Mouse (Mus musculus) forebrain, embryonic 10.5 days (tissue): ENCODE data around the gene Sult3a1. TPM values are rescaled to one million over a fixed set of nuclear protein-coding genes. Genes with fewer than 3 reads are reported as not detected.
"Not testable (repeated sequence)": the region's sequence is repeated elsewhere in the genome, so short reads cannot be mapped to it uniquely, and the experiment has no call there.

Experiments used
- DNase-seq: peaks from one replicate; pipeline ENCODE4 v3.0.0-alpha.2; 2017; ENCODE audit warnings: low spot score; ENCODE audit errors: extremely low spot score
- H3K27ac ChIP-seq: fragments of 300-500 bp; sonication (generic); 2 replicates; pipeline ENCODE4 v1.5.1; 2016; ENCODE audit warnings: mild to moderate bottlenecking
- H3K27me3 ChIP-seq: fragments of 300-500 bp; sonication (generic); 2 replicates; pipeline ENCODE4 v1.6.1; 2016; ENCODE audit warnings: mild to moderate bottlenecking; ENCODE audit not compliant: poor library complexity, severe bottlenecking
- H3K36me3 ChIP-seq: fragments of 300-500 bp; sonication (generic); replicated peaks from 2 replicates; pipeline ENCODE4 v1.6.1; 2016; ENCODE audit warnings: mild to moderate bottlenecking, moderate library complexity
- H3K4me1 ChIP-seq: fragments of 300-500 bp; sonication (generic); 2 replicates; pipeline ENCODE4 v1.6.1; 2016
- H3K4me3 ChIP-seq: fragments of 300-500 bp; sonication (generic); 2 replicates; pipeline ENCODE4 v1.5.1; 2016; ENCODE audit warnings: mild to moderate bottlenecking, moderate library complexity
- H3K9me3 ChIP-seq: fragments of 300-500 bp; sonication (generic); 2 replicates; pipeline ENCODE4 v1.6.1; 2016; ENCODE audit warnings: mild to moderate bottlenecking, moderate library complexity
- WGBS: fragments of 180-500 bp; shearing (Covaris S2); methylation state at CpG from one replicate; pipeline ENCODE4 v1.1.7; 2016; 5-methylcytosine and 5-hydroxymethylcytosine counted together
- polyA plus RNA-seq: library from polyadenylated mRNA; unstranded; fragments of >200 nt; fragmentation: Nextera tagmentation; extraction: Ambion mirVana; gene quantifications from 2 replicates; pipeline ENCODE4 v1.2.1, GENCODE M21; 2016

Gene Sult3a1
- not detected in 2 replicates for polyA plus RNA-seq

GRCm38 (mm10) chr10:33857421-33857820, at the start of gene Sult3a1:
Sult3a1 (plus strand) TSS chr10:33857721.
- Histone ChIP-seq H3K4me3 (no peak within 1 kb of the TSS), H3K36me3 (no peaks in the 10 kb centered on the region), H3K27ac (no peak within 1 kb of the TSS), H3K27me3 (no peaks in the 10 kb centered on the region), H3K4me1 (no peaks in the 10 kb centered on the region), H3K9me3 (no peaks in the 10 kb centered on the region)
- DNase-seq: no peak

- DNase-seq: no peak
- Histone ChIP-seq H3K4me1 (no peaks in the 10 kb centered on the region), H3K9me3 (no peaks in the 10 kb centered on the region), H3K27ac (no peak overlapping the region), H3K27me3 (no peaks in the 10 kb centered on the region), H3K36me3 (no peaks in the 10 kb centered on the region), H3K4me3 (no peak overlapping the region)
- WGBS: 28% methylated on average over 1 of the region's 1 CpGs
These were observed 45.7 kb upstream of the Sult3a1 start for GRCm38 (mm10) chr10:33811807-33812206.

- no peak overlapping the region for H3K4me3 ChIP-seq
- no peak for DNase-seq
- no peaks in the 10 kb centered on the region for H3K36me3 ChIP-seq
These were observed 43.3 kb upstream of the Sult3a1 start for GRCm38 (mm10) chr10:33814266-33814665.

DNA sequence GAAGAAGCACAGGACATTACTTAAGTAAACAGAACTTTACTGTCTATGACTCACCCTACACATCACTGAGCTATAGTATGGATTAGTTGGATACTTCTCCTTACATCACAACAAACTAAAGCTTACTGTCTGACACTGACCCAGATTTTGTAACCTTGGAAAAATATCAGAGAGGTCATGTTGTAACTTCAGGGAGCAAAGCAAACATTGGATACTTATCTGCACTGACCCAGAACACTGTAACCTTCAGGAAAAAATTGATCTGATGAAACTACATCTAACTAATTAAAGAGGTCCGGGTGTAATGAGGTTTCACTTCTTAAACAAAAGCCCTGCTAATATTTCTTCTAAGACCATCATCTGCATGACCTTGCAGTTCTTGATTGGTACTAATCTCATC, 40.6 kb upstream of the Sult3a1 start:
- WGBS: 83% methylated on average over 1 of the region's 1 CpGs
- no peak overlapping the region for H3K4me3 ChIP-seq
- H3K27ac ChIP-seq: no peak overlapping the region
- no peak for DNase-seq
- H3K36me3 ChIP-seq: no peaks in the 10 kb centered on the region
- no peaks in the 10 kb centered on the region for H3K4me1 ChIP-seq
- no peaks in the 10 kb centered on the region for H3K9me3 ChIP-seq
- no peaks in the 10 kb centered on the region for H3K27me3 ChIP-seq

More at GRCm38 (mm10) chr10:33814266-33814665, 43.3 kb upstream of the Sult3a1 start:
- Histone ChIP-seq H3K4me1 (no peaks in the 10 kb centered on the region), H3K27ac (no peak overlapping the region), H3K9me3 (no peaks in the 10 kb centered on the region), H3K27me3 (no peaks in the 10 kb centered on the region)

DNA sequence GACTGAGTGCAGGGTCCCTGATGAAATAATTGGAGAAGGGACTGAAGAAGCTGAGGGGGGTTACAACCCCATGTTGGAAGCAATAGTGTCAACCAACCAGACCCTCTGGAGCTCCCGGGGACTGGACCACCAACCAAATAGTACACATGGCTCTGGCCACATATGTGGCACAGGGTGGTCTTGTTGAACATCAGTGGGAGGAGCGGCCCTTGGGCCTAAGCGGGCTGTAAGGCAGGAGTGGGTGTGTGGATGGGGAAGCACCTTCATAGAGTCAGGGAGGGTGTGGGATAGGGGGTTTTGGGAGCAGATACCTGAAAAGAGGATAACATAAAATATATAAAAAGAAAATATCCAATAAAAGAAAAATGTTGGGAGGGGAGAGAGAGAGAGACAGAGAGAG, 36.6 kb upstream of the Sult3a1 start:
- Histone ChIP-seq H3K36me3 (no peaks in the 10 kb centered on the region), H3K4me3 (no peak overlapping the region), H3K27ac (no peak overlapping the region), H3K27me3 (no peaks in the 10 kb centered on the region), H3K4me1 (no peaks in the 10 kb centered on the region), H3K9me3 (no peaks in the 10 kb centered on the region)
- WGBS: 96% methylated on average over 3 of the region's 3 CpGs
- DNase-seq: no peak

- WGBS: 87% methylated on average over 2 of the region's 2 CpGs
- no peaks in the 10 kb centered on the region for H3K27me3 ChIP-seq
- H3K4me3 ChIP-seq: no peak overlapping the region
- no peak overlapping the region for H3K27ac ChIP-seq
- DNase-seq: no peak
- H3K36me3 ChIP-seq: no peaks in the 10 kb centered on the region
- no peaks in the 10 kb centered on the region for H3K4me1 ChIP-seq
- H3K9me3 ChIP-seq: peaks cover 5% of the 10 kb centered on the region; the same call in 1 of the 2 replicates
These were observed 8.5 kb downstream of the Sult3a1 start for GRCm38 (mm10) chr10:33865994-33866393.

DNA sequence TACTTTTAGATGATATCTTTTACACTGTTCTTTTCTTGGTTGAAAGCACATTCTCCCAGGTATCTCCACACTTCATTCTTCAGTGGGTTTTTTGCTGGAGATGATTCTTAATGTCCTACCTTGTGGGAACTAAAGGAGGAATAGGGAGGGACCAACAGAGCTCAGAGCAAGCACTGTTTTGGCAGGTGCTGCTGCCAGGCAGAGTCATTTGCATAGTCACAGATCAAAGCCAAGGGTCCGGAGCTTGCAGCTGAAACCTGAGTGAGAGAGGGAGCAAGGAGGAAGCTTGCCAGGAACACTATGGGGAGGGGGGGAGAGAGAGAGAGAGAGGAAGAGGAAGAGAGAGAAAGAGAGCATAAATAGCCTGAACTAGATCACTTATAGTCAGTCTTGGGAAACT, 12.9 kb downstream of the Sult3a1 start:
- 31% methylated on average over 1 of the region's 1 CpGs for WGBS
- no peak overlapping the region for H3K27ac ChIP-seq
- peaks cover 6% of the 10 kb centered on the region; the same call in 1 of the 2 replicates for H3K9me3 ChIP-seq
- H3K36me3 ChIP-seq: no peaks in the 10 kb centered on the region
- DNase-seq: no peak
- H3K4me1 ChIP-seq: no peaks in the 10 kb centered on the region
- H3K4me3 ChIP-seq: no peak overlapping the region
- no peaks in the 10 kb centered on the region for H3K27me3 ChIP-seq

DNA sequence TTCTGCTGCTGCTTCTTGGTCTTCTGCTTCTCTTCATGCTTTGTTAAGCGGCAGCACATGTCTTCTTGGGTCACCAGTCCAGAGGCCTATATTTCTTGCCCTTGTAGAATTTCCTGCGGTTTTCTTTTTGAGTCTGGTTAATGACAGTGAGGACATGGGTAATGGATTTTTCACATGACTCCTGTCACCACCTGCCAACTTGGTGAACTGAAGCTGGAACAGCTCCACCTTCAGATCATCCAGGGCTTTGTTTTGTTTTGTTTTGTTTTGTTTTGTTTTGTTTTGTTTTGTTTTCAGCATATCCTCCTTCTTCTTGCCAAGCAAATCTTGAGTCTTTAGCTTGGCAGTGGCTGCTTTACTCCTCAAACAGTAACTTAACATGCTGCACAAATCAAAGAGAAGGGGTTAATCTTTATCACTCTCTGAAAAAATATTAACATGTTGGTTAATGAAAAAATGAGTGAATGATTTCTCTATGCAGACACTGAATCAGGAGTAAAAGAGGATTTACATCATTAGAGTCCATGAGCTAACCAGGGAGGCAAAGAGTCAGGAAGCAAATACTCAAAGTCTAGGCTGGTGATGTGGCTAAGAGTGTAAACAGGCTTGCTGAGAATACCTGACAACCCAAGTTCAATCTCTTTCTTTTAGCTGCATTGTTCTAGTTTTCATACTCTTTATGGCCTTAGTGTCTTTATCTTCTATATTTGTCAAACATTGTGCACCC, 15.3 kb downstream of the Sult3a1 start:
- 87% methylated on average over 2 of the region's 2 CpGs for WGBS
- Histone ChIP-seq H3K27ac (no peak overlapping the region), H3K4me3 (no peak overlapping the region), H3K4me1 (no peaks in the 10 kb centered on the region), H3K36me3 (no peaks in the 10 kb centered on the region), H3K9me3 (peaks cover 6% of the 10 kb centered on the region; the same call in 1 of the 2 replicates), H3K27me3 (no peaks in the 10 kb centered on the region)
- no peak for DNase-seq

DNA sequence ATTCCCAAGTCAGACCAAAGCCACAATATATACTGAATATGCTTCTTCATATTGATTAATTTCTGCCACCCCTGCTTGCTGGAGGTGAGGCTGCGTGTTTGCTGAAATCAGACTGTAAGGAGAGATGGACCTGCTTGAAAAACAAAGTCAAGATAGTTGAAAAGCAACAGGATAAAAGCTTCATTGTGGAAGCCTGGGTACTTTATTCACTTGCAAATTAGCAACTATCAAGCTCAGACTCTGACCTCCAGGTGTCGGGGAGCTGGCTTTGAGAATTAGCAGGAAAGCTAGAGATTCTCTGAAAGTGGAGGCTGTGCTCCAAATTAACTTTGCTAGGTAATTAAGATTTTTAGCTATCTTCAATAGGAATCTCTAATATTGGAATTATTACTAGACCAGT, 24.9 kb downstream of the Sult3a1 start:
- not testable (repeated sequence) for DNase-seq

DNA sequence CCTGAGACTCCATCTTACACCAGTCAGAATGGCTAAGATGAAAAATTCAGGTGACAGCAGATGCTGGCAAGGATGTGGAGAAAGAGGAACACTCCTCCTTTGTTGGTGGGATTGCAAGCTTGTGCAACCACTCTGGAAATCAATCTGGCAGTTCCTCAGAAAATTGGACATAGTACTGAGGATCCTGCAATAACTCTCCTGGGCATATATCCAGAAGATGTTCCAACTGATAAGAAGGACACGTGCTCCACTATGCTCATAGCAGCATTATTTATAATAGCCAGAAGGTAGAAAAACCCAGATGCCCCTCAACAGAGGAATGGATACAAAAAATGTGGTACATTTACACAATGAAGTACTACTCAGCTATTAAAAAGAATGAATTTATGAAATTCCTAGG, 44.0 kb downstream of the Sult3a1 start:
- not testable (repeated sequence) for DNase-seq, H3K9me3 ChIP-seq, H3K4me3 ChIP-seq, H3K36me3 ChIP-seq, H3K27ac ChIP-seq, H3K27me3 ChIP-seq
- peaks cover 14% of the 10 kb centered on the region for H3K4me1 ChIP-seq
- WGBS: 88% methylated on average over 1 of the region's 1 CpGs

More for the DNA sequence above, 24.9 kb downstream of the Sult3a1 start:
- H3K9me3 ChIP-seq: peaks cover 12% of the 10 kb centered on the region
- H3K36me3 ChIP-seq, H3K4me1 ChIP-seq, H3K4me3 ChIP-seq, H3K27me3 ChIP-seq, H3K27ac ChIP-seq: not testable (repeated sequence)
- WGBS: 82% methylated on average over 2 of the region's 2 CpGs

DNA sequence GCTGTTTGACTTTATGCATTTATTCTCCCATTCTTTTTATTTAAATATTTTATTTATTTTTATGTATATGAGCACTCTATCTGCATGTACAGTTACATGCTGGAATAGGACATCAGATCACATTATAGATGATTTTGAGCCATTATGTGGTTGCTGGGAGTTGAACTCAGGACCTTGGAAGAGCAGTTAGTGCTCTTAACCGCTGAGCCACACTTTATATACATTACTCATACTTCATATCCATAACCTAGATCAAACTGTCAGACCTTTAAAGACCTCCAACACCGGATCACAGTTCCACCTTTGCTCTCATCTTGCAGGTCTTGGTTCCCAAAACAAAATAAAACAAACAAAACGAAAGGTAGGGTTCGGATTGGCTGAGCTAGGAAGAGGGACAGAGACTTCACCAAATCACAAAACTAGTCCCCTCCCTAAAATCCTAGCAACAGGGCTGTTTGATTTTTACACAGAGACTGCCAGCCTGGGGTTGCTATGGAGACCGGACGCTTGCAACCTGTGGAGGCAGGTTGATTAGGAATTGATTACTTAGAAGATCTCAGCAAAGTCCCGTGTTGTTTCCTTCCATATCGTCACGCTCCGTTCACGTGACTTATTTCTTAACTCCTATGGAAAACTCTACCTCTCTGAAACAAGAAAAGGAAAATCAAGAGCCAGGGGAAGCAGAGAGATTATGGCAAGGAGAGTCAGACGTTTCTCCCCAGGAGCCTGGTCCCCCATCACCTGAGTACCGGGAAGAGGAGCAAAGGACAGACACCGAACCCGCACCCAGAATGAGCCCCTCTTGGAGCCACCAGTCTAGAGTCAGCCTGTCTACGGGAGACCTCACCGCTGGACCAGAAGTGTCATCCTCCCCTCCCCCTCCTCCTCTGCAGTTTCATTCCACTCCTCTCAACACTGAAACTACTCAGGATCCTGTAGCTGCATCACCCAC, 47.3 kb downstream of the Sult3a1 start, which contains the start of gene Rsph4a:
TSS of gene Rsph4a (plus strand) at position 582 of the 952 bp plus-strand sequence.
- DNase-seq: peak; percentile 57
- Histone ChIP-seq H3K27ac (no peak within 1 kb of the TSS), H3K4me3 (peak within 1 kb of the TSS; percentile 56), H3K9me3 (no peaks in the 10 kb centered on the region), H3K36me3 (no peaks in the 10 kb centered on the region), H3K4me1 (peaks cover 14% of the 10 kb centered on the region), H3K27me3 (no peaks in the 10 kb centered on the region)
- 8% methylated on average over 17 of the region's 17 CpGs for WGBS

- H3K4me3 ChIP-seq: peak overlapping the region; percentile 56
These were observed 48.0 kb downstream of the Sult3a1 start for GRCm38 (mm10) chr10:33905489-33905888.

More at GRCm38 (mm10) chr10:33905489-33905888, 48.0 kb downstream of the Sult3a1 start:
- WGBS: 3% methylated on average over 6 of the region's 6 CpGs
- Histone ChIP-seq H3K36me3 (no peaks in the 10 kb centered on the region), H3K27ac (no peak overlapping the region), H3K27me3 (no peaks in the 10 kb centered on the region), H3K4me1 (peaks cover 14% of the 10 kb centered on the region), H3K9me3 (no peaks in the 10 kb centered on the region)
- no peak for DNase-seq
